Mouse (Mus musculus): ENCODE measurements around the gene Spock1. TPM values are rescaled to one million over a fixed set of nuclear protein-coding genes. Genes with fewer than 3 reads are reported as not detected.

Spock1 gene
- polyA plus RNA-seq, 1 experiment = 0.06 TPM

- no peak overlapping the region for H3K4me3 ChIP-seq (replicated peaks; ENCODE audit: extremely low read depth, low read depth, low read length)
- DNase-seq = no peak
Measured at GRCm38 (mm10) chr13:57816276-57816675, 91.9 kb downstream of the Spock1 start.

GRCm38 (mm10) chr13:57812643-57813042 lies 95.5 kb downstream of the Spock1 start:
- TF ChIP-seq CTCF (IDR thresholded peaks at IDR 0.05; ENCODE audit: insufficient read depth, low read length) = no peak
- no peak for TF ChIP-seq POLR2A (IDR thresholded peaks at IDR 0.05; ENCODE audit: borderline replicate concordance, extremely low read depth, low read depth, low read length)
- 90% methylated on average over 7 of the region's 7 CpGs for WGBS
- DNase-seq = no peak
- no peak overlapping the region for H3K4me3 ChIP-seq (replicated peaks; ENCODE audit: extremely low read depth, low read depth, low read length)
- no peaks in the 10 kb centered on the region for H3K4me1 ChIP-seq (ENCODE audit: control insufficient read depth, insufficient read depth, low read length)

More at GRCm38 (mm10) chr13:57816276-57816675, 91.9 kb downstream of the Spock1 start:
- TF ChIP-seq CTCF (IDR thresholded peaks at IDR 0.05; ENCODE audit: insufficient read depth, low read length) (no peak), POLR2A (IDR thresholded peaks at IDR 0.05; ENCODE audit: borderline replicate concordance, extremely low read depth, low read depth, low read length) (no peak)
- H3K4me1 ChIP-seq (ENCODE audit: control insufficient read depth, insufficient read depth, low read length) = no peaks in the 10 kb centered on the region
- 80% methylated on average over 11 of the region's 11 CpGs for WGBS

- Histone ChIP-seq H3K4me1 (ENCODE audit: control insufficient read depth, insufficient read depth, low read length) (no peaks in the 10 kb centered on the region), H3K4me3 (replicated peaks; ENCODE audit: extremely low read depth, low read depth, low read length) (no peak overlapping the region)
- 72% methylated on average over 2 of the region's 2 CpGs for WGBS
- TF ChIP-seq CTCF (IDR thresholded peaks at IDR 0.05; ENCODE audit: insufficient read depth, low read length) = no peak
- TF ChIP-seq POLR2A (IDR thresholded peaks at IDR 0.05; ENCODE audit: borderline replicate concordance, extremely low read depth, low read depth, low read length) = no peak
- DNase-seq = no peak
Measured at GRCm38 (mm10) chr13:57811253-57811652, 96.9 kb downstream of the Spock1 start.

- DNase-seq = no peak
- WGBS = 28% methylated on average over 2 of the region's 2 CpGs
- Histone ChIP-seq H3K4me3 (replicated peaks; ENCODE audit: extremely low read depth, low read depth, low read length) (no peak overlapping the region), H3K4me1 (ENCODE audit: control insufficient read depth, insufficient read depth, low read length) (no peaks in the 10 kb centered on the region)
- TF ChIP-seq POLR2A (IDR thresholded peaks at IDR 0.05; ENCODE audit: borderline replicate concordance, extremely low read depth, low read depth, low read length) (no peak), CTCF (IDR thresholded peaks at IDR 0.05; ENCODE audit: insufficient read depth, low read length) (no peak)
Measured at GRCm38 (mm10) chr13:57810816-57811215, 97.3 kb downstream of the Spock1 start.

GRCm38 (mm10) chr13:57810083-57810482 lies 98.0 kb downstream of the Spock1 start:
- no peaks in the 10 kb centered on the region for H3K4me1 ChIP-seq (ENCODE audit: control insufficient read depth, insufficient read depth, low read length)
- no peak overlapping the region for H3K4me3 ChIP-seq (replicated peaks; ENCODE audit: extremely low read depth, low read depth, low read length)
- TF ChIP-seq CTCF (IDR thresholded peaks at IDR 0.05; ENCODE audit: insufficient read depth, low read length) (no peak), POLR2A (IDR thresholded peaks at IDR 0.05; ENCODE audit: borderline replicate concordance, extremely low read depth, low read depth, low read length) (no peak)
- 48% methylated on average over 5 of the region's 5 CpGs for WGBS
- DNase-seq = no peak

GRCm38 (mm10) chr13:57809603-57810002 lies 98.5 kb downstream of the Spock1 start:
- DNase-seq = no peak
- Histone ChIP-seq H3K4me3 (replicated peaks; ENCODE audit: extremely low read depth, low read depth, low read length) (no peak overlapping the region), H3K4me1 (ENCODE audit: control insufficient read depth, insufficient read depth, low read length) (no peaks in the 10 kb centered on the region)
- WGBS = 54% methylated on average over 11 of the region's 11 CpGs
- TF ChIP-seq POLR2A (IDR thresholded peaks at IDR 0.05; ENCODE audit: borderline replicate concordance, extremely low read depth, low read depth, low read length) = no peak
- TF ChIP-seq CTCF (IDR thresholded peaks at IDR 0.05; ENCODE audit: insufficient read depth, low read length) = no peak

GRCm38 (mm10) chr13:57806816-57807215 lies 101.3 kb downstream of the Spock1 start:
- 79% methylated on average over 3 of the region's 3 CpGs for WGBS
- Histone ChIP-seq H3K4me3 (replicated peaks; ENCODE audit: extremely low read depth, low read depth, low read length) (no peak overlapping the region), H3K4me1 (ENCODE audit: control insufficient read depth, insufficient read depth, low read length) (no peaks in the 10 kb centered on the region)
- no peak for TF ChIP-seq POLR2A (IDR thresholded peaks at IDR 0.05; ENCODE audit: borderline replicate concordance, extremely low read depth, low read depth, low read length)
- no peak for TF ChIP-seq CTCF (IDR thresholded peaks at IDR 0.05; ENCODE audit: insufficient read depth, low read length)
- no peak for DNase-seq

GRCm38 (mm10) chr13:57806301-57806700 lies 101.8 kb downstream of the Spock1 start:
- Histone ChIP-seq H3K4me3 (replicated peaks; ENCODE audit: extremely low read depth, low read depth, low read length) (no peak overlapping the region), H3K4me1 (ENCODE audit: control insufficient read depth, insufficient read depth, low read length) (no peaks in the 10 kb centered on the region)
- TF ChIP-seq POLR2A (IDR thresholded peaks at IDR 0.05; ENCODE audit: borderline replicate concordance, extremely low read depth, low read depth, low read length) (no peak), CTCF (IDR thresholded peaks at IDR 0.05; ENCODE audit: insufficient read depth, low read length) (no peak)
- DNase-seq = no peak
- 81% methylated on average over 6 of the region's 6 CpGs for WGBS

- no peak for TF ChIP-seq CTCF (IDR thresholded peaks at IDR 0.05; ENCODE audit: insufficient read depth, low read length)
- TF ChIP-seq POLR2A (IDR thresholded peaks at IDR 0.05; ENCODE audit: borderline replicate concordance, extremely low read depth, low read depth, low read length) = no peak
- no peak for DNase-seq
- Histone ChIP-seq H3K4me1 (ENCODE audit: control insufficient read depth, insufficient read depth, low read length) (no peaks in the 10 kb centered on the region), H3K4me3 (replicated peaks; ENCODE audit: extremely low read depth, low read depth, low read length) (no peak overlapping the region)
- 81% methylated on average over 2 of the region's 2 CpGs for WGBS
Measured at GRCm38 (mm10) chr13:57798633-57799032, 109.5 kb downstream of the Spock1 start.

- no peak for DNase-seq
- TF ChIP-seq POLR2A (IDR thresholded peaks at IDR 0.05; ENCODE audit: borderline replicate concordance, extremely low read depth, low read depth, low read length) = no peak
- TF ChIP-seq CTCF (IDR thresholded peaks at IDR 0.05; ENCODE audit: insufficient read depth, low read length) = no peak
- no peak overlapping the region for H3K4me3 ChIP-seq (replicated peaks; ENCODE audit: extremely low read depth, low read depth, low read length)
- 76% methylated on average over 10 of the region's 10 CpGs for WGBS
- H3K4me1 ChIP-seq (ENCODE audit: control insufficient read depth, insufficient read depth, low read length) = no peaks in the 10 kb centered on the region
Measured at GRCm38 (mm10) chr13:57796951-57797692, 111.0 kb downstream of the Spock1 start.

All from lung, adult 2 months (tissue).